Mouse (Mus musculus): ENCODE measurements around the gene Coro1c. TPM values are rescaled to one million over a fixed set of nuclear protein-coding genes. Genes with fewer than 3 reads are reported as not detected.

Coro1c gene
- total and polyA plus RNA-seq, 3 experiments = 77.3 to 158 (median 103) TPM

DNA sequence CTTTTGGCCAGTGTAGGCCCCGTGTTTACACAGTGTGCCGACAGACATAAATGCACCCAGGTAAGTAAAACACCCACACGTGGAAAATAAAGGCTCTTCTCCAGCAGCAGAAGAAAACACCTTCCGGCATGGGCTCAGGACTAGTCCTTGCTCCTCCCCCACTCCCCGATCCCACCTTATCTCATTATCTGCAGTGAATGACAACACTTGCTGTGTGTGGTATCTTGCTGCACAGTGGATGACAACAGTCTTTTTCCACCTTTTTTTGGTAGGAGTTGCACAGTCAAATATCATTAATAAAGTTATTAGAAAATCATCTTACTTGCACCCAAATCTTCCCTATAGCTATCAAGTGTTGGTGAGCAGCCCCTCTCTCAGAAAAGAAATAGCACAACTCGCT is 43.6 kb downstream of the Coro1c start:
- Histone ChIP-seq H3K9me3 (replicated peaks; ENCODE audit: insufficient read depth, low read length) (no peaks in the 10 kb centered on the region), H3K9ac (ENCODE audit: control insufficient read depth, low read depth, low read length, poor library complexity, severe bottlenecking) (no peak overlapping the region), H3K27ac (ENCODE audit: control insufficient read depth, low read depth, low read length) (no peak overlapping the region), H3K27me3 (ENCODE audit: control insufficient read depth in 1 of 2, insufficient read depth in 2 of 2, low read length in 2 of 2) (no peaks in the 10 kb centered on the region), H3K4me1 (ENCODE audit: control insufficient read depth in 1 of 2, insufficient read depth in 2 of 2, low read length in 2 of 2) (no peaks in the 10 kb centered on the region), H3K79me2 (ENCODE audit: control insufficient read depth, insufficient read depth, low read length, poor library complexity) (no peaks in the 10 kb centered on the region), H3K36me3 (ENCODE audit: control insufficient read depth in 1 of 2, insufficient read depth in 2 of 2, low read length in 2 of 2) (no peaks in the 10 kb centered on the region; a peak in 2 of 4 replicates), H3K4me3 (ENCODE audit: control insufficient read depth in 1 of 2, insufficient read depth in 1 of 2, low read depth in 2 of 2, low read length in 2 of 2) (no peak overlapping the region)
- TF ChIP-seq BHLHE40 (IDR thresholded peaks at IDR 0.05; ENCODE audit: borderline replicate concordance, low read depth, low read length) (no peak), MEF2A (IDR thresholded peaks at IDR 0.05; ENCODE audit: extremely low read depth, insufficient replicate concordance, low read depth, low read length, poor library complexity, severe bottlenecking) (no peak), GABPA (IDR thresholded peaks at IDR 0.05; ENCODE audit: low read depth, low read length) (no peak), E2F4 (IDR thresholded peaks at IDR 0.05; ENCODE audit: borderline replicate concordance, low read depth, low read length) (no peak), MAX (IDR thresholded peaks at IDR 0.05; ENCODE audit: low read length) (no peak), POLR2AphosphoS2 (IDR thresholded peaks at IDR 0.05; ENCODE audit: low read length) (no peak), KAT2A (conservative IDR thresholded peaks at IDR 0.05; ENCODE audit: low read depth, low read length) (no peak), MXI1 (IDR thresholded peaks at IDR 0.05; ENCODE audit: low read depth, low read length) (no peak)
- no peak for DNase-seq (ENCODE audit: low read depth, low spot score)

DNA sequence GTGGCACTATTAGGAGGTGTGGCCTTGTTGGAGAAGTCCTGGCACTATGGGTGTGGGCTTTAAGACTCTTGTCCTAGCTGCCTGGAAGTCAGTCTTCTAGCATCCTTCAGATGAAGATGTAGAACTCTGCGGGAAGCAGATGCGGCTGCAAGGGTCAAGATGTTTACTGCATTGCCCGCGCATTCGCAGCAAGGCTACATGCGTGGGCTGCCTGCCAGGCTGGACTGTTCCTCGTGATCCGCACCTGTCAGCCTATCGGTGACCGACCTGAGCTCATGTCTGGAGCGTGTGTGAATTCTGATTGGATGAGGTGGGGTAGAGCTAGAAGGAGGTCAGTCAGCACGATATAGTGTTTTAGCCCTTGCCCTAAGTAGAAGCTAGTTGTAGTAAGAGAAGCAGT is 44.6 kb downstream of the Coro1c start:
- no peaks in the 10 kb centered on the region for H3K9me3 ChIP-seq (replicated peaks; ENCODE audit: insufficient read depth, low read length)
- H3K4me3 ChIP-seq (ENCODE audit: control insufficient read depth in 1 of 2, insufficient read depth in 1 of 2, low read depth in 2 of 2, low read length in 2 of 2) = no peak overlapping the region
- no peaks in the 10 kb centered on the region; a peak in 1 of 4 replicates for H3K4me1 ChIP-seq (ENCODE audit: control insufficient read depth in 1 of 2, insufficient read depth in 2 of 2, low read length in 2 of 2)
- H3K79me2 ChIP-seq (ENCODE audit: control insufficient read depth, insufficient read depth, low read length, poor library complexity) = no peaks in the 10 kb centered on the region
- no peak for DNase-seq (ENCODE audit: low read depth, low spot score)
- H3K36me3 ChIP-seq (ENCODE audit: control insufficient read depth in 1 of 2, insufficient read depth in 2 of 2, low read length in 2 of 2) = no peaks in the 10 kb centered on the region; a peak in 2 of 4 replicates
- TF ChIP-seq GATA1 (IDR thresholded peaks at IDR 0.05; ENCODE audit: low read depth, low read length) (no peak), E2F4 (IDR thresholded peaks at IDR 0.05; ENCODE audit: borderline replicate concordance, low read depth, low read length) (no peak), MAZ (IDR thresholded peaks at IDR 0.05; ENCODE audit: low read depth, low read length) (no peak), RAD21 (IDR thresholded peaks at IDR 0.05; ENCODE audit: low read depth, low read length) (no peak), TBP (IDR thresholded peaks at IDR 0.05; ENCODE audit: low read depth, low read length) (no peak), MYB (IDR thresholded peaks at IDR 0.05; ENCODE audit: low read depth, low read length) (no peak), MEF2A (IDR thresholded peaks at IDR 0.05; ENCODE audit: extremely low read depth, insufficient replicate concordance, low read depth, low read length, poor library complexity, severe bottlenecking) (no peak), MAX (IDR thresholded peaks at IDR 0.05; ENCODE audit: low read length) (no peak), HCFC1 (IDR thresholded peaks at IDR 0.05; ENCODE audit: low read depth, low read length) (no peak), USF2 (IDR thresholded peaks at IDR 0.05; ENCODE audit: borderline replicate concordance in 1 of 2, insufficient read depth in 1 of 2, low read depth in 1 of 2, low read length in 2 of 2) (no peak), POLR2A (IDR thresholded peaks at IDR 0.05; ENCODE audit: control insufficient read depth in 1 of 2, insufficient read depth in 1 of 2, low read depth in 1 of 2, low read length in 2 of 2, poor library complexity in 1 of 2) (no peak), POLR2AphosphoS5 (IDR thresholded peaks at IDR 0.05; ENCODE audit: borderline replicate concordance, low read depth, low read length) (no peak), EP300 (IDR thresholded peaks at IDR 0.05; ENCODE audit: low read depth in 1 of 2, low read length in 2 of 2) (no peak)
- no peak overlapping the region for H3K9ac ChIP-seq (ENCODE audit: control insufficient read depth, low read depth, low read length, poor library complexity, severe bottlenecking)
- no peaks in the 10 kb centered on the region for H3K27me3 ChIP-seq (ENCODE audit: control insufficient read depth in 1 of 2, insufficient read depth in 2 of 2, low read length in 2 of 2)
- no peak overlapping the region for H3K27ac ChIP-seq (ENCODE audit: control insufficient read depth, low read depth, low read length)

Data from MEL (cell line).